Mouse (Mus musculus) forebrain, embryonic 16.5 days (tissue): Measurements from ENCODE around the gene Edem3. TPM values are rescaled to one million over a fixed set of nuclear protein-coding genes. Genes with fewer than 3 reads are reported as not detected.
"Not testable (repeated sequence)": the region's sequence is repeated elsewhere in the genome, so short reads cannot be mapped to it uniquely, and the experiment has no call there.

Experiments used
- ATAC-seq: fragments of 200-750 bp; cut with Nextera tagmentation; 2 replicates; pipeline ENCODE4 v1.8.0; 2017; ENCODE audit warnings: mild to moderate bottlenecking, moderate library complexity
- H3K27ac ChIP-seq: fragments of 300-500 bp; sonication (generic); 2 replicates; pipeline ENCODE4 v1.5.1; 2014; ENCODE audit warnings: low read length, control low read depth
- H3K27me3 ChIP-seq: fragments of 300-500 bp; sonication (generic); replicated peaks from 2 replicates; pipeline ENCODE4 v1.6.1; 2014; ENCODE audit warnings: low read length; ENCODE audit not compliant: control insufficient read depth, insufficient read depth
- H3K36me3 ChIP-seq: fragments of 300-500 bp; sonication (generic); 2 replicates; pipeline ENCODE4 v1.6.1; 2014; ENCODE audit not compliant: control insufficient read depth, insufficient read depth
- H3K4me1 ChIP-seq: fragments of 300-500 bp; sonication (generic); replicated peaks from 2 replicates; pipeline ENCODE4 v1.6.1; 2014; ENCODE audit warnings: low read length; ENCODE audit not compliant: control insufficient read depth, insufficient read depth
- H3K4me2 ChIP-seq: fragments of 300-500 bp; sonication (generic); 2 replicates; pipeline ENCODE4 v1.6.1; 2014; ENCODE audit warnings: mild to moderate bottlenecking, low read length, control low read depth
- H3K4me3 ChIP-seq: fragments of 300-500 bp; sonication (generic); replicated peaks from 2 replicates; pipeline ENCODE4 v1.5.1; 2014; ENCODE audit warnings: mild to moderate bottlenecking, low read length, control low read depth
- H3K9ac ChIP-seq: fragments of 300-500 bp; sonication (generic); replicated peaks from 2 replicates; pipeline ENCODE4 v1.6.1; 2014; ENCODE audit warnings: low read depth, low read length, control low read depth
- H3K9me3 ChIP-seq: fragments of 300-500 bp; sonication (generic); 2 replicates; pipeline ENCODE4 v1.6.1; 2016; ENCODE audit warnings: low read length; ENCODE audit not compliant: control insufficient read depth
- WGBS: fragments of 180-500 bp; shearing (Covaris S2); extraction: QIAGEN DNeasy Blood & Tissue Kit; methylation state at CpG from one replicate; pipeline ENCODE4 v1.1.7; 2014; 5-methylcytosine and 5-hydroxymethylcytosine counted together
- polyA plus RNA-seq: library from polyadenylated mRNA; unstranded; fragments of >200 nt; fragmentation: Nextera tagmentation; extraction: Ambion mirVana; gene quantifications from 2 replicates; pipeline ENCODE4 v1.2.1, GENCODE M21; 2015

The Edem3 gene
- polyA plus RNA-seq, 1 experiment from 2014 or later: 21.2 TPM

DNA sequence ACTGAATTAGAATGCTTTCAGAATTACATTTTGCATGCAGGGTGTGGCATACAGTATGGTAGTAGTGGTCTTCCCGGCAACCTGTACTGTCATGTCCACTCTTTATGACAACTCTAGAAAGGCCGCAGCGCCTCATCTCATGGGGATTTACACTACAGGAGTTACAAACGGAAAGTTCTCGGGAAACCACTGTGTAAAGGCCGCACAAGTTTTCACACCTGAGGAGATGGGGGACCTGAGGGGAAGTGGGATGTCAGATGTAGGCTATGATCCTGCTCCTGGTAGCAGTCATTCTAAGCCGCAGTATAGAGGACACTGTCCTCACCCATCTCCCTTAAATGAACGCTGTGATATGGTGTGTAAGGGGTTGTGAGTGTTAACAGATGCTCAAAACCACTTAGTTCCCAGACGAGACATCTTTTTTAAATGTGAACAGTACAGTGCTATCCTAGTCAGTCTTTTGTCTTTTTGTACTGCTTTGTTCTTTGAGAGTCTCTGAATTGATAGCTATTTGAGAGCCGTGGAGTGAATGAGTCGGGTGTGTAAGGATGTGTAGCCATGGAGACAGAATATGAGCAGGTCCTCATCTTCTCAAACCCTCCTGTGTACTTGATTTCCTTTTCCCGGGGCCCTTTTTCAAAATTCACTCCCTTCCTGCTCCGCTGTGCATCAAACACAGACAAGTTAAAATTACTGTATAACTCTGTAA is 57.0 kb downstream of the Edem3 start:
- H3K36me3 ChIP-seq: peaks cover 6% of the 10 kb centered on the region

DNA sequence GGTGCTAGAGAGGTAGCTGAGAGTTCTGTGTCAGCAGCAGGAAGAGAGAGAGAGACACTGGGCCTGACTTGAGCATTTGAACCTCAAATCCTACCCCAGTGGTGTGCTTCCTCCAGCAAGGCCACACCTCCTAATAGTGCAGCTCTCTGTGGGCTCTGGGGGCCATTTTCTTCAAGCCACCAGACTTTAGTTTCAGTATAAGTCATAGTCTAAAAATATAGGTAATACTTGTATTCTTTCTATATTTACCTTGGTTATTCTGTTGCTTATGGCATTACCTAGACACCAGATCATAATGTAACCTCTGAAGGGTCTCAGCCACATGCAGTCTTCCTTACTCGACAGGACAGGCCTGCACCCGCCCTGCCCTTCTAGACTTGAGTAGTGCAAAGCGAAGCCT is 60.9 kb downstream of the Edem3 start:
- Histone ChIP-seq H3K9me3 (no peaks in the 10 kb centered on the region), H3K9ac (no peak overlapping the region), H3K36me3 (peaks cover 3% of the 10 kb centered on the region; the same call in 1 of the 2 replicates), H3K4me3 (no peak overlapping the region), H3K27me3 (no peaks in the 10 kb centered on the region), H3K4me2 (no peak overlapping the region), H3K4me1 (no peaks in the 10 kb centered on the region), H3K27ac (no peak overlapping the region)
- no peak for ATAC-seq
- WGBS: 89% methylated on average over 3 of the region's 3 CpGs

More for the DNA sequence above, 57.0 kb downstream of the Edem3 start:
- H3K4me3 ChIP-seq: no peak overlapping the region
- no peak overlapping the region for H3K4me2 ChIP-seq
- no peak overlapping the region for H3K9ac ChIP-seq
- no peaks in the 10 kb centered on the region for H3K27me3 ChIP-seq
- no peaks in the 10 kb centered on the region for H3K4me1 ChIP-seq
- ATAC-seq: peak; percentile 52; the same call in 1 of the 2 replicates
- H3K27ac ChIP-seq: no peak overlapping the region
- WGBS: 75% methylated on average over 13 of the region's 13 CpGs
- no peaks in the 10 kb centered on the region for H3K9me3 ChIP-seq

DNA sequence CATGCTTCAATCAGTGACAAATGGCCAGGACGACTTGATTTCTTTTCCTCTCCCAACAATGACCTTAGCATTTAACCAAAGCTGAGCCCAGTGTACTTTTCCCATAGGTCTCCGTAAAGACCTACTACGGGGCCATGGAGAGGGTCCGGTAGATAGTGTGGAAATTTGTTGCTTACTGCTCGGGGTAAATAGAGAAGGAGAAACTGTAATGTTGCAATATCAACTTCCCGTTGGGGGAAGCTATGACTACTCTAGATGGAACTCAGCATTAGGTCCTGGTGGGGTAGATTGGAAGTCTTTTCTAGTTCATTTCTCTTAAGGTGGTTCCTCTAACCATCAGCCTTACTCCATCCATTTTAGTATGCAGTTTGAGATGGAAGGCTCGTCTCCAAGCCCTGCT is 64.0 kb downstream of the Edem3 start:
- ATAC-seq: no peak
- no peaks in the 10 kb centered on the region for H3K9me3 ChIP-seq
- no peak overlapping the region for H3K4me3 ChIP-seq
- WGBS: 91% methylated on average over 7 of the region's 7 CpGs
- H3K9ac ChIP-seq: no peak overlapping the region
- no peak overlapping the region for H3K4me2 ChIP-seq
- H3K4me1 ChIP-seq: no peaks in the 10 kb centered on the region
- no peaks in the 10 kb centered on the region for H3K27me3 ChIP-seq
- H3K27ac ChIP-seq: no peak overlapping the region
- peaks cover 3% of the 10 kb centered on the region; the same call in 1 of the 2 replicates for H3K36me3 ChIP-seq

DNA sequence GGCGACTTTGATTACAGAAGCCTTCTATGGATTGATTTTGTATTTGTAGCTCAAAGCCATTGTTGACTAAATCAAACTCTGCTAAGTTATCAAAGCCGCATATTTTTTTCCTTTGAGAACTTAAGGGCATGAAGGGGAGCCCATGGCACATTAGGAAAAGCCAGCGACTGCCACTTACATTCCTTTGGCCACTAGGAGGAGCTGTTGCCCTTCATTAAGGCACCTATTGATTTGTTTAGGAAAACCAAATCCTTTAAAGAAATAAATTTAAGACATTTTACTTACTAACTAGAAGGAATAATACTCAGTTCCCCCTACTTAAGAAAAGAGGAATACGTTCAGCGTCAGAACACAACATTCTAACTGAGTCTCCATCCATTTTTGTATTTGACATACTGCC is 65.3 kb downstream of the Edem3 start:
- Histone ChIP-seq H3K36me3 (peaks cover 3% of the 10 kb centered on the region; the same call in 1 of the 2 replicates), H3K9me3 (no peaks in the 10 kb centered on the region), H3K9ac (no peak overlapping the region), H3K4me3 (no peak overlapping the region), H3K27me3 (no peaks in the 10 kb centered on the region), H3K4me1 (peaks cover 8% of the 10 kb centered on the region), H3K4me2 (no peak overlapping the region), H3K27ac (no peak overlapping the region)
- 0 out of 2 replicates have a peak, but pooled peaks have one; percentile 22 for ATAC-seq
- WGBS: 25% methylated on average over 5 of the region's 5 CpGs

DNA sequence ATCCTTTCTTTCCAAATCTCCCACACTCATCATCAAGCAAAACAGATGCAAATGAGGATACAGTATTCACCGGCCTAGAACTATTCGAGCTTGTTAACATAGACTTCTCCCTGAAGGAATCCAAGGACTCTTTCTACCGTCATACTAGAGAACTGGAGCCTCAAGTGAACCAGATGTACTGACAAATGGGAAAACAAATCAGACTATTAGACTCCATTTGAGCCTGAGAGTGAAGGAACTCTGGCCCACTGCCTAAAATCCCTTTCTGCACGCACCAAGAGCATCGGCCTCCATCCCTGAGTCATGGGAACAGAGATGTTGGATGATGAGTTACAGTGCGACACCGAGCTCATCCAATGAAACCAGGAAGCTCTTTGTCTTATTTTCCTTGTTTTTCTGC is 69.9 kb downstream of the Edem3 start:
- H3K9ac ChIP-seq: no peak overlapping the region
- WGBS: 39% methylated on average over 7 of the region's 7 CpGs
- H3K9me3 ChIP-seq: no peaks in the 10 kb centered on the region
- H3K4me2 ChIP-seq: no peak overlapping the region
- H3K27ac ChIP-seq: no peak overlapping the region
- H3K4me3 ChIP-seq: no peak overlapping the region
- H3K4me1 ChIP-seq: peaks cover 8% of the 10 kb centered on the region
- no peaks in the 10 kb centered on the region for H3K36me3 ChIP-seq
- H3K27me3 ChIP-seq: no peaks in the 10 kb centered on the region
- peak; percentile 46; the same call in 1 of the 2 replicates for ATAC-seq

DNA sequence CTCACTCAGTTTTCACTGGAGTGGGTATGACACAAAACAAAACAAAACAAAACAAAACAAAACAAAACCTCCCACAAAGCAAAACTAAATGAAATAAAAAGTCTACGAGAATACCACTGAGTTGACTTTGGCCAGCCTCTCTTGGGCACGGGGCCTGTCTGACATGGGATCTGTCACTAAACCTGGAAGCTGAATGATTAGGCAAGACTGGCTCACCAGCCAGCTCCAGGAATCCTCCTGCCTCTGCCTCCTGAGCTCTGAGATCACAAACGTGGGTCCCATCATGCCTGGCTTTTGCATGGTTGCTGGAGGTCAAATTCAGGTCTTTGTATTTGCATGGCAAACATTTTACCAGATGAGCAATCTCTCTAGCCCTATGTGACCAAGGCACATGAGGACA is 76.6 kb downstream of the Edem3 start:
- no peaks in the 10 kb centered on the region for H3K36me3 ChIP-seq
- peaks cover 2% of the 10 kb centered on the region for H3K9me3 ChIP-seq
- ATAC-seq: no peak
- H3K4me1 ChIP-seq: no peaks in the 10 kb centered on the region
- H3K4me2 ChIP-seq: no peak overlapping the region
- no peak overlapping the region for H3K27ac ChIP-seq
- no peak overlapping the region for H3K4me3 ChIP-seq
- H3K9ac ChIP-seq: no peak overlapping the region
- WGBS: 85% methylated on average over 3 of the region's 3 CpGs
- no peaks in the 10 kb centered on the region for H3K27me3 ChIP-seq

DNA sequence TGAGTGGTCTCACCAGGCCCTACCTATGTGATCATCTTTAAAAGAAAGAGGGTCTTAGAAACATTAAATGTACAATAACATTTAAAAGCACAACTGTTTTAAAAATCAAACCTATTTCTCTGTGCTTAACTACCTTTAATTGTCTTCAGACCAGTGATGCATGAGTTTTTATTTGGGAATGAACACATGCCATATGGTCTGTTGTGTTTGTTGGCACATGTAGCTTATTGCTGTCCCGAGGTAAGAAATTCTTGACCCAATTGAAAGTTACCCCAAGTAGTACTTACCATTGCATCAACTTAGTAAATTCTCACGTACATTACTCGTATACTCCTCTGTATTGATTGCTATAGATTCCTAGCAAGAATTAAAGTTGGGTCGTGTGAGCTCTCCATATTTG is 80.1 kb downstream of the Edem3 start:
- peaks cover 2% of the 10 kb centered on the region for H3K9me3 ChIP-seq
- no peak for ATAC-seq
- no peaks in the 10 kb centered on the region for H3K4me1 ChIP-seq
- no peak overlapping the region for H3K4me2 ChIP-seq
- no peak overlapping the region for H3K9ac ChIP-seq
- H3K4me3 ChIP-seq: no peak overlapping the region
- H3K27me3 ChIP-seq: no peaks in the 10 kb centered on the region
- H3K36me3 ChIP-seq: no peaks in the 10 kb centered on the region
- no peak overlapping the region for H3K27ac ChIP-seq
- 84% methylated on average over 4 of the region's 4 CpGs for WGBS

DNA sequence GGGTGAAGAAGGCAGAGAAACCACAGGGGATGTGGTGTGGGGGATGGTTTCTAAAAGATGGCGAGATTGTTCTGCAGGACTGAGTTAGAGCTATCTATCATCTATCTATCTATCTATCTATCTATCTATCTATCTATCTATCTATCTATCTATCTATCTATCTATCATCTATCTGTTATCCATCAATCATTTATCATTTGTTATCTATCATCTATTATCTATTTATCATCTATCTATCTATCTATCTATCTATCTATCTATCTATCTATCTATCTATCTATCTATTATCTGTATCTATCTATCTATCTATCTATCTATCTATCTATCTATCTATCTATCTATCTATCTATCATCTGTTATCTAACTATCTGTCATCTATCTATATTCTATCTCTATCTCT is 85.2 kb downstream of the Edem3 start:
- H3K9ac ChIP-seq, H3K27ac ChIP-seq, H3K9me3 ChIP-seq, ATAC-seq, H3K27me3 ChIP-seq, H3K4me1 ChIP-seq, H3K4me3 ChIP-seq, H3K4me2 ChIP-seq, H3K36me3 ChIP-seq: not testable (repeated sequence)
- 93% methylated on average over 1 of the region's 1 CpGs for WGBS

DNA sequence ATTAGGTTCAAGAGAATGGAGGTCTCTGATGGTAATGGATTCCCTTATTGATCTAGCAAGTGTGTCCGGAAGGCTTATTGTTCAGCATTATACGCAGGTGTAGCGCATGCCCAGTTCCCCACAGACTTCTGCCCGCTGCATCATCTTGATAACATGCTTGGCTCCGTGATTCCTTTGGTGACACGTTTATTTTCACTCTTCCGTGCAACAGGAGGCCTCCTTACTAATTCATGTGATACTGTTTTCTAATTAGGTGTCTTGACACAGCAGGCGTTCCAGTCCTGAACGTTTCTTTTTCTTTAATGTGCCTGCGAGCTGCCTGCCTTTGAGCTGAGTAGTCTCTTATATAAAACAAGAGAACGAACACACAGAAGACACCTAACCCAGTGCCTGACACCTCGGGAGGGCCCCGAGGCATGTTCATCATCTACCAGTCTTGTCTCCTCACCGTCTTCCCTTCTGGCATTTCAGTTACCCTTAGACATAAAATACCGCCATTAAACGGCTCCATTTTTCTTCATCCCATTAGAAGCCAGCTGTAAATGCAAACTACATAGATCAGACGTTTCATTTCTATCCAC is 90.2 kb downstream of the Edem3 start:
- Histone ChIP-seq H3K9ac (no peak overlapping the region), H3K4me3 (no peak overlapping the region), H3K4me2 (no peak overlapping the region), H3K36me3 (no peaks in the 10 kb centered on the region), H3K4me1 (no peaks in the 10 kb centered on the region), H3K27ac (no peak overlapping the region), H3K27me3 (no peaks in the 10 kb centered on the region), H3K9me3 (no peaks in the 10 kb centered on the region)
- 51% methylated on average over 17 of the region's 17 CpGs for WGBS
- no peak for ATAC-seq
